Mouse (Mus musculus) ZHBTc4 (cell line): ENCODE data around the gene Zfp36l1.

Experiments
- DNase-seq: peaks from one replicate; pipeline ENCODE4 v3.0.0-alpha.2; 2011; ENCODE audit warnings: low read depth, low spot score

Zfp36l1 gene

DNA sequence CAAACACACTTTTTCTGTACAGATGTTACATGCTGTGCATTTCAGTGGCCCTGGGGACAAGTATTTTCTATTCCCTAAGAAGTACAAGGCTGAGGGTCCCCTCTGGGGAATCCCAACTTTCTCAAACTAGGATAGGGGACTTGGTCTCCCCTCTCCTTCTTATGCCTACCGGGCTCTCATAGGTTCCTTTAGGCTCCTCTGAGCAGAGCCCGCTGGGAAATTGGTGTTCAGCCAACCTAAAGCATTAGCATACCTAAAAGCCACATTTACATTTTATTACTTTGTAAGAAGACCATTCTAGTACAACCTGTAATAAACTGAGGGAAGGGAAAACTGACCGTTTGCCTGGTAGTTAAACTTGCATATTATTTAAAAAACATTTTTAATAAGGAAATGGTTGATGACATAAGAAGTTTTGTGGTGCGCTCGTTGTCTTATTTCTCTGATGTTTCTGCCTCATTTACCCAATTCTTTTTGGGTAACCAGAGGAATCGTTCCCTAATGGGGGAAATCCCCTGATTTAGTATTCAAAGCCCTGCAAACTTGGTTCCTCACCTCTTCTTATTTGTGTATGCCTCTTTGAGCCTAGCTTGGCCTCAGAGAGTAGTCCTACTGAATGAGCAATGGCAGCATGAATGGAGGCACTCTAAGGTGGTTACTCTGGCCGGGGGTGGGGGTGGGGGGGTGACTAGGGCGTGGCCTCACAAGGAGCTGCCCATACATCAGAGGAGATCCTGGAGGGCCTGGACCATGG, 42.1 kb downstream of the Zfp36l1 start:
- DNase-seq: peak; percentile 57

DNA sequence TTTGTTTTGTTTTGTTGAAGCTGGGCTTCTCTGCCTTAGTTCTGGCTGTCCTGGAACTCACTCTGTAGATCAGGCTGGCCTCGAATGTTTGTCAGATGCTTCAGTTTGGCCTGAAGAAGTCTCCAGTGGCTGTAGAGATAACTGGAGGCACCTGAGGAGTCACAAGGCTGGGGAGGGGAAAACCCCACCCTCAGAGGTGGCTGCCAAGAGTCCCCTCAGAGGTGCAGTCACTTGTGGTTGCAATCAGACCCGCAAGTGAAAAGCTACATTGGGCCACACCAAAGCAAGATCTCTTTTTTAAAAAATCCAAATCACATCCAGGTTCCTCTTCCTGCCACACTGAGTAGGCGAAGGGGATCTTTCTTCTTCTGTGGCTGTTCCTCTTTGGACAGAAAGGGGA, 43.8 kb downstream of the Zfp36l1 start:
- no peak for DNase-seq

DNA sequence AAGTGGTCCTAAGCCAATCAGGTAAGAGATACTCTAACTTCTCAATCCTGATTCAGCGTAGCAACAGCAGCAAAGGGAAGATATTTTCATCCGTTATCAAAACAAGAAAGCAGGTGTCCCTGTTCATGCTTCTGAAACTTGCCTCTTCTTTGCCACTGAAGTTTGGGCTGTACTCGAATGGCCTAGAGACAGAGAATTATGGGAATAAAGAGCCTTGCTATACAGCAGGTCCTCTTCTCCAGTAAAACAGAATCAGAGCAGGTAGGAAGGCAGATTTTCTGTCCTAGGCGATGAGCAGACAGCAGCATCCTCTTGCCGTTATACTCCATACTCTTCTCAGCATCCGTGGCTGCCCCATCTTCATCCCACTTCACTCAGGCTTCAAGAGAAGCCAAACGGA, 44.8 kb downstream of the Zfp36l1 start:
- DNase-seq: no peak

DNA sequence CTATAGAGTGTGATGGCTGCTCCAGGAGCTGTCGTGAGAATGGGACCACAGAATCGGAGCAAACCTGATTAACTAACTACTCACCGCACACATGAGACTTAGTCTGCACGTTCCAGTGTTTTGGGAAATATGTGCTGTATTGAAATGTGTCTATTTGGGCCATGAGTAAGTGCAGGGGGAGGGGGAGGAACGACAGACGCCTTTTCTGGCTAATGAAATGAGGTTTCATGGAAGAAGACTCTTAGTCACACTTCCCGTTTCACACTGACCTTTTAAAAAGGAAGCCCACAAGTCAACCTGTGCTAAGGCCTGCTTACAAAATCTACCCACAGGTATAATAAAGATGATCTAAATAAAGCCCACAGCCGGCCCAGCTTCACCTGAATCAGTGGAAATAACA, 47.8 kb downstream of the Zfp36l1 start:
- DNase-seq: no peak

DNA sequence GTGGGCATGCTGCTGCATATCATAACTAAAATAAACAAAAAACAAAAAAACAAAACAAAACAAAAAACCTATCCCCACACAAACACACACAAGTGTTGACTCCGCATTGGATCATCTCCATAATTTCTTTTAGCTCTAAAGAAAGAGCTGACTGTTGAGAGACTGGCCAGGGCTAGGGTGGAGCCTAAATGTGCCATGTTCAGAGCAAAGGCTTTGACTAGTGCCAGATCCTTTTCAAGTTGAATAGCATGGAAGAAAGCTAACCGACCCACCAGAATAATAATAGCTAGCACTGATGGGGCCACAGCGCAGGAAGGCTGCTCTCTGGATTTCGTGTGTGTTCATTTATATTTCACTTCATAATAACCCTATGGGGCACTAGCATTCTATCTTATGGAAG, 48.5 kb downstream of the Zfp36l1 start:
- no peak for DNase-seq

DNA sequence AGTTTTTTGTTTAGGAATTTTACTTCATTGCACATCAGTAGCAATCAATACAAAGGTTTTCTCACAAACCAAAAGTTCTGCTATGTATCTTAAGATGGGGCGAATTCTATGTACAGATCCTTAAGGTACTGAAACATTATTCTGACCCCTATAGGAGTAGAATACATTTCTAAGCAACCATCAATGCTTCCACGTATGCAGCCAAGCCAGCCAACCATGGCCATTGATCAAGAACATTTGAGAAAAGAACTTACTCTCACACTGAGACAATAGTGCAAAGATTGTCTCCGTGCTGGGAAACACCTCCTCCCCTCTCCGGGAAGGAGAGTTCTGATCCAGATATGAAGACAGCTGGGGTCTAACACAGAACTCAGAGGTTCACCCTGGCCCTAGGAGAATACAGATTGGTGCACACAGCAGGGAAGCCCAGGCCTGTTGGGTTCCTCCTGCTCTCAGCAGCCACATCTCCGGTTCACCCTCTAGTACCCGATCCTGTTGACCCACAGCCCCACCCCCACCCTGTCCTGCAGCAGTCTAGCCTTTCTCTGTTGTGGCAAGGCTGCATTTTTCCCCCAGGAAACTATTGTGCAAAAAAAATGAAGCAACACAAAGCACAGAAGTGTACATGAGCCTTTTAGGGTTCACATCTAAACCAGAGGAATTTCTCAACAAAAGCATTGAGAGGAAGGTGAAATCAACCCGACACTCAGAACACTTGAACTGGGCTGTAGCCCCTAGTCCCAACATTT, 49.2 kb downstream of the Zfp36l1 start:
- DNase-seq: no peak

DNA sequence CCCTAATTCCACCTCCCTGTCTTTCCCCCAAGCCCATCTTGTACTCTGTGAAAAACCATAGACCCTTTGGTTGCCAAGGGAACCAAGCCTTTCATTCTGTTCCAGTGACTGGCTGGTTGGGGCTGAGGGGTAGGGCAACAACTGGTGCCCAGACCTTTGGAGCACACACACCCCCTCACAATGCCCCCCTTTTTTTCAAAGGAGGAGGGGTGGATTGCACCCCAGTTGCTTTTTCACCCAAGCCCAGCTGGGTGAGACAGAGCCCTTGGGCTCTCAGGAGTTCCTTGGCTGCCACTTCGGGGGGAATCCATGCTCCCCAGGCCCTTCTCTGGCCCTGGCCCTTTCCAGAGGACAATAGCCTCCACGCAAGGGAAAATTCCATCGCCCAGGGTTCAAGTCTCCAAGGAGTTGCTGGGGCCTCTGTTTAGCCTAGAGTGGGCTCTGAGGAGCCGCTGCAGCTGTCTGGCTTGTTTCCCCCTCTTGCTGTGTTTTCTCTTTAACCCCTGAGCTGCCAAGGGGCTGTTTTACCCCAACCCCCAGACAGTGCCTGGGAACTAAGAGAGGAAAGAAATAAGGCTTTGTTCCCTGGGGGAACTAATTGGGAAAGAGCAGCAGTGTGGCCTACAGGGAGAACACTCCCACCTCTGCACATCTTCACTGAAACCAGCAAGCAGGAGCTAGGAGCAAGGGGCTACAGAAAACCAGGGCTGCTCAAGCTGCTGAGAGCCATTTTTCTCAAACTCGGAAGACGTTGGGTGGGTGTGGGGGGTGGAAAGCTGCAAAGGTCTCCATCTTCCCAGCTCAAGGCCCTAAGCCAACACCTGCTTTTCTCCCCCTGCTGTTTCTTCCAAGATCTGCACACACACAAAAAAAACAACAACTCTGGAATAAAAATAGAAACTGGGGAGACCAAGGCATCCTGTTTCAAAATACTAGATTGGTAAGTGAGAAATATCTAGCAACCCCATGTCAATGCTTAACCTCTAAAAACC, 50.1 kb downstream of the Zfp36l1 start:
- peak; percentile 42 for DNase-seq

DNA sequence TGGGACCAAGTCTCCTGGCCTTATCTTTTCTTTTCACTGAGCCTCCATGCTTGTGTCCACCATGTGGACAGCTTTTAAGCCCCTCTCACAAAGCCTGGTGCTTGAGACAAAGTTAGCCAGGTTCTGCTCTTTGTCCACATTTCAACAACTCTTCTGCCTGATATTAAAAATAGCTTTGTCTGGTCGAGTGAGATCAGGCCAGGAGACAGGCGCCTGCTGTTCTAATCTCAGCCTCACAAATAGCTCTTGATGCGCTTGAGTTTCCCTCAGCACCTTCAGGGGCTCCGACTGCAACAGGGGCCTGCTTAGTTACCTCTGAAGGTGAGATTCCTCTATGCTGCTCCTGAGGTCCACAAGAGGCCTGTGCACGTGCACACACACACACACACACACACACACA, 51.0 kb downstream of the Zfp36l1 start:
- DNase-seq: no peak

DNA sequence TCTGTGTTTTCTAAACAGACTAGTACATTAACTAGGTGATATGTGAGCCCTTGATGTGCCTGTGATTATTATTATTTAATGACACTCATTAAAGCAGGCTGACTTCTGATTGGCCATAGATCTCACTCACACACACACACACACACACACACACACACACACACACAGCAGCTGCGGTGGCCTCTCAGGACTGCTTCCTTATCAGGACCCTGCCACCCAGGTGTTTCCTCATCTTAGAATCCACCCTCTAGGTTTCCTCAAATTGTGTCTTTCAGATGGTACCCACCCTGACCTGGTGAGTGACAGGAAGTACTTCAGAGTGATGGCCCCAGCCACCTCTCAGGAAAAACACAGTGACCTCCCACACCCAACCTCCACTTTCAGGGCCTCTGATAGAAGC, 52.0 kb downstream of the Zfp36l1 start:
- no peak for DNase-seq

DNA sequence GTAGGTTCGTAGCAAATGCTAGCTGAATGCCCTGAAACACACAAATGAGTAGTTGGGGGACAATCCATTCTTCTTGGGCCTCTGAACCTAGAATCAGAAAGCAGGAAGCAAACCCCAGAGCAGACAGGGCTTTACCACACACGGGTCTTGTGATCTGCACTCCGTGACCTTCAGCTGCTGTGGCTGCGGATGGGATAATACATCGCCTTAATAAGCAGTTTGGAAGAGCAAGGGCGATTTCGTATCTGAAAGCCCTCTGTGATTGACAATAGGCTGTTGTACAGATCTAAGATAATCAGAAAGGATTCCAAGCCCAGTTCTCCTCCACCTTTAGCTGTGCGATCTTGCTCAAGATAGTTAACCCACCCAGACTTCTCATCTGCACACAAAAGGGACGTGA, 52.5 kb downstream of the Zfp36l1 start:
- DNase-seq: peak; percentile 81

DNA sequence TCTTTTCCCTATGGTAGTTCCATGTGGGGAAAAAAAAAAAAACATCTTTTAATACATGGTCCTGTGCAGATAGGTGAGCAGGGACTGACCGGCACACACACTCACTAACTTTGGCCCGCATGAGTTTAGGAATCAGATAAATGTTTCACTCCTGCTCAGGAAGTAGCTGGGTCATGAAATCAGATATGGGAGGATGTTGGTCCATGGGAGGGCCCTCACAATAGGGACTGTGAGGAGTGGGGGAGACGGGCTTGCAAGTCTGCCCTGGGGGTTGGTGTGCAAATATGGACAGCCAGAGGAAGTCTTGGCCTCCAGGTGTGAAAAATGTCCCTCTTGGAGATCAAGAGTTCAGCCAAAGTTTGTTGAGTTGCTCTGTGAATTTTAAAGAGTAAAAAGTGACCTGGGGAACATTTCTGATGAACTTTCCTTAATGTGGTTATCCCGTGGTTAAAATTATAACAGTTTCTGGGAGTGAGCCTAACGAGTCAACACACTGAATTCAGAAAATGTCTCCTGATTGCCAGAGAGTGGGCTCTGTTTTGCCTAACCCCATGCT, 53.0 kb downstream of the Zfp36l1 start:
- DNase-seq: no peak
